Mouse (Mus musculus) heart, embryonic 12.5 days (tissue): ENCODE results near the gene Tapbp. TPM values are rescaled to one million over a fixed set of nuclear protein-coding genes. Genes with fewer than 3 reads are reported as not detected.
A peak's percentile ranks its signal among the peaks of the same experiment; 100 is the strongest.

Source experiments
- ATAC-seq: fragments of 200-750 bp; cut with Nextera tagmentation; 2 replicates; pipeline ENCODE4 v1.8.0; 2017; ENCODE audit warnings: moderate TSS enrichment, moderate library complexity; ENCODE audit not compliant: insufficient number of reproducible peaks, low FRiP score
- H3K27ac ChIP-seq: fragments of 300-500 bp; sonication (generic); 2 replicates; pipeline ENCODE4 v1.5.1; 2016; ENCODE audit warnings: mild to moderate bottlenecking, moderate library complexity; ENCODE audit not compliant: poor library complexity, severe bottlenecking
- H3K27me3 ChIP-seq: fragments of 300-500 bp; sonication (generic); replicated peaks from 2 replicates; pipeline ENCODE4 v1.6.1; 2016; ENCODE audit warnings: mild to moderate bottlenecking, moderate library complexity
- H3K36me3 ChIP-seq: fragments of 300-500 bp; sonication (generic); 2 replicates; pipeline ENCODE4 v1.6.1; 2016; ENCODE audit warnings: mild to moderate bottlenecking, moderate library complexity
- H3K4me1 ChIP-seq: fragments of 300-500 bp; sonication (generic); replicated peaks from 2 replicates; pipeline ENCODE4 v1.6.1; 2016; ENCODE audit warnings: mild to moderate bottlenecking
- H3K4me2 ChIP-seq: fragments of 300-500 bp; sonication (generic); 2 replicates; pipeline ENCODE4 v1.6.1; 2016; ENCODE audit warnings: mild to moderate bottlenecking, moderate library complexity
- H3K4me3 ChIP-seq: fragments of 300-500 bp; sonication (generic); 2 replicates; pipeline ENCODE4 v1.5.1; 2016; ENCODE audit warnings: mild to moderate bottlenecking
- H3K9ac ChIP-seq: fragments of 300-500 bp; sonication (generic); 2 replicates; pipeline ENCODE4 v1.6.1; 2016; ENCODE audit warnings: mild to moderate bottlenecking, moderate library complexity
- H3K9me3 ChIP-seq: fragments of 300-500 bp; sonication (generic); replicated peaks from 2 replicates; pipeline ENCODE4 v1.6.1; 2016; ENCODE audit warnings: mild to moderate bottlenecking, moderate library complexity
- WGBS: fragments of 180-500 bp; shearing (Covaris S2); methylation state at CpG from one replicate; pipeline ENCODE4 v1.1.7; 2016; 5-methylcytosine and 5-hydroxymethylcytosine counted together
- polyA plus RNA-seq: library from polyadenylated mRNA; unstranded; fragments of >200 nt; fragmentation: Nextera tagmentation; extraction: Ambion mirVana; gene quantifications from 2 replicates; pipeline ENCODE4 v1.2.1, GENCODE M21; 2016

The Tapbp gene
- polyA plus RNA-seq, 1 experiment from 2014 or later: 29.4 TPM

GRCm38 (mm10) chr17:33936993-33937392 lies 21.3 kb downstream of the Tapbp start:
- Histone ChIP-seq H3K4me2 (no peak overlapping the region), H3K4me3 (no peak overlapping the region), H3K27ac (no peak overlapping the region), H3K9ac (no peak overlapping the region), H3K4me1 (peaks cover 19% of the 10 kb centered on the region), H3K27me3 (no peaks in the 10 kb centered on the region), H3K36me3 (peaks cover 68% of the 10 kb centered on the region), H3K9me3 (no peaks in the 10 kb centered on the region)
- 85% methylated on average over 15 of the region's 15 CpGs for WGBS
- ATAC-seq: no peak

DNA sequence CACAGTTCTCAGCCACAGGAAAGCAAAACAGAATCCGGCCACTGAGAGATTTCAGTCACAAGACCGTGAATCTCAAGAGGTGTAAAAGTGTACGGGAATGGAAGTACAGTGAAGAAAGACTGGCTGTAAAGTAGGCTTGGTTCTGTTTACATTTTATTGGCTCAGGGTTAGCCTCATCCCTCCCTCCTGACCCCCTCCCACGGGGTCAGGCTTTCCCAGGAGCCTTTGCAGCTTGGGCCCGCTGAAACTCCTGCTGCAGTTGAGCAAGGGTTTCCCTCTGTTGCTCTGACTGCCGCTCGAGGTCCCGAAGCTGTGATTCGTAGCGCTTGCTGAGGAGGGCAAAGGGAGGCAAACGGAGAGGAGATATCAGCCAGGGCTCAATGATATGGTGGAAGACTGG lies 23.1 kb downstream of the Tapbp start:
- H3K4me2 ChIP-seq: peak overlapping the region; percentile 92
- H3K27ac ChIP-seq: no peak overlapping the region
- no peak overlapping the region for H3K9ac ChIP-seq
- WGBS: 75% methylated on average over 11 of the region's 11 CpGs
- peaks cover 19% of the 10 kb centered on the region for H3K4me1 ChIP-seq
- no peaks in the 10 kb centered on the region for H3K27me3 ChIP-seq
- H3K4me3 ChIP-seq: peak overlapping the region; percentile 2; the same call in 1 of the 2 replicates
- H3K36me3 ChIP-seq: peaks cover 62% of the 10 kb centered on the region
- H3K9me3 ChIP-seq: no peaks in the 10 kb centered on the region
- no peak for ATAC-seq

GRCm38 (mm10) chr17:33940206-33940805 lies 24.6 kb downstream of the Tapbp start, which contains the start of the genes Pfdn6 and Wdr46:
Gene Pfdn6, minus strand, starts transcription at chr17:33940343.
Gene Wdr46, plus strand, starts transcription at chr17:33940660.
- H3K9ac ChIP-seq: peak within 1 kb of the TSS; percentile 93
- H3K27me3 ChIP-seq: no peaks in the 10 kb centered on the region
- H3K4me1 ChIP-seq: peaks cover 19% of the 10 kb centered on the region
- peak within 1 kb of the TSS; percentile 82 for H3K4me3 ChIP-seq
- H3K4me2 ChIP-seq: peak within 1 kb of the TSS; percentile 92
- ATAC-seq: peak; percentile 86
- peaks cover 61% of the 10 kb centered on the region for H3K36me3 ChIP-seq
- no peaks in the 10 kb centered on the region for H3K9me3 ChIP-seq
- WGBS: under 1% methylated on average over 36 of the region's 36 CpGs
- H3K27ac ChIP-seq: no peak within 1 kb of the TSS

GRCm38 (mm10) chr17:33940981-33941380 lies 25.3 kb downstream of the Tapbp start:
- H3K27ac ChIP-seq: no peak overlapping the region
- no peak for ATAC-seq
- peak overlapping the region; percentile 82 for H3K4me3 ChIP-seq
- peaks cover 19% of the 10 kb centered on the region for H3K4me1 ChIP-seq
- no peaks in the 10 kb centered on the region for H3K9me3 ChIP-seq
- H3K9ac ChIP-seq: peak overlapping the region; percentile 93
- WGBS: 2% methylated on average over 26 of the region's 26 CpGs
- no peaks in the 10 kb centered on the region for H3K27me3 ChIP-seq
- H3K4me2 ChIP-seq: peak overlapping the region; percentile 92
- peaks cover 60% of the 10 kb centered on the region for H3K36me3 ChIP-seq

- 47% methylated on average over 19 of the region's 19 CpGs for WGBS
- Histone ChIP-seq H3K9ac (peak overlapping the region; percentile 93), H3K27me3 (no peaks in the 10 kb centered on the region), H3K9me3 (no peaks in the 10 kb centered on the region), H3K4me2 (peak overlapping the region; percentile 92), H3K4me1 (peaks cover 19% of the 10 kb centered on the region), H3K27ac (no peak overlapping the region), H3K36me3 (peaks cover 61% of the 10 kb centered on the region), H3K4me3 (peak overlapping the region; percentile 82)
- ATAC-seq: no peak
These were observed 25.7 kb downstream of the Tapbp start for GRCm38 (mm10) chr17:33941381-33941780.

DNA sequence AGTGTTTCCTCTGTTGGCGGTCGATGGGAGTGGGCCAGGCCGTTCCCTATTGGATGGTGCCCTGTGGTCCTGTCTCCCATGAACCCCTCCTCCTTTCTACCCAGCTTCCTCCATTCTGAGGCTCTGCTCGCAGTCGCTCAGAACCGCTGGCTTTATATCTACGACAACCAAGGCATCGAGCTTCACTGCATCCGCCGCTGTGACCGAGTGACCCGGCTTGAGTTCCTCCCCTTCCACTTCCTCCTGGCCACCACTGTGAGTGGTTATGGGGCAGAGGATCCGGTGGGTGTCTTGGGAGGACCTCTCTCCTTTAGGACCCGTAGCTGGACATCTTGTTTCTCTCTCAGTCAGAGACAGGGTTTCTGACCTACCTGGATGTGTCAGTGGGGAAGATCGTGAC lies 27.8 kb downstream of the Tapbp start:
- Histone ChIP-seq H3K36me3 (peaks cover 53% of the 10 kb centered on the region), H3K4me2 (no peak overlapping the region), H3K4me3 (no peak overlapping the region), H3K4me1 (peaks cover 19% of the 10 kb centered on the region), H3K27me3 (no peaks in the 10 kb centered on the region), H3K9ac (no peak overlapping the region), H3K27ac (no peak overlapping the region), H3K9me3 (no peaks in the 10 kb centered on the region)
- 95% methylated on average over 15 of the region's 15 CpGs for WGBS
- no peak for ATAC-seq

DNA sequence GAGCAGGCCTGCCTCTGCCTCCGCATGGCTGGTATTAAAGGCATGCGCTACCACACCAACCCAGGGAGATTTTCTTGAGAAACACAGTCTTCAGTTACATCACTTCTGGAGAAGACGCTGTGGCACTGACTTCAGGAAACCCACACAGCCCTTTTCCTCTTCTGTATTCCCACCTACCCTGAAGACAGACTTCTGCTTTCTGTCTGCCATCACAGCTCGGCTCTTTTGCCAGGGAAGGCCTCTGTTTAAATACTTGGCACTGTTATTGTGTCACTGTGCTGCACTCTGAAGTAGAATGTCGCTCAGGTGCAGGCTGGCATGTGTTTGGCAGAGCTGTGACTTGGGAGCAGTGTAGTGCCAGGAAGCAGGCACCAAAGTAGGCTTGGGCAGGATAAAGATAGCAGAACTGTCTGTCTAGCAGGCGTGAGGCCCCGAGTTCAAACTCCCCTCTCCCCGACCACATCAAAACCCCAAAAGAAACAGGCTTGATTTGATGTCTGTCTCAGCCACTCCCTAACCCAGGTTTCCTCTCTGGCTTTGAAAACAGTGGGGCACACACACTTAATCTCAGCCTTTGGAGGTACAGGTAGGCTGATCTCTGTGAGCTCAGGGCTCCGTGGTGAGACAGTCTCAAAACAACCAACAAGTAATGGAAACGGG lies 31.9 kb downstream of the Tapbp start:
- Histone ChIP-seq H3K27me3 (no peaks in the 10 kb centered on the region), H3K9me3 (no peaks in the 10 kb centered on the region), H3K27ac (no peak overlapping the region), H3K36me3 (peaks cover 68% of the 10 kb centered on the region), H3K4me3 (no peak overlapping the region), H3K4me2 (no peak overlapping the region), H3K9ac (no peak overlapping the region), H3K4me1 (peaks cover 29% of the 10 kb centered on the region)
- no peak for ATAC-seq
- WGBS: 86% methylated on average over 10 of the region's 10 CpGs

DNA sequence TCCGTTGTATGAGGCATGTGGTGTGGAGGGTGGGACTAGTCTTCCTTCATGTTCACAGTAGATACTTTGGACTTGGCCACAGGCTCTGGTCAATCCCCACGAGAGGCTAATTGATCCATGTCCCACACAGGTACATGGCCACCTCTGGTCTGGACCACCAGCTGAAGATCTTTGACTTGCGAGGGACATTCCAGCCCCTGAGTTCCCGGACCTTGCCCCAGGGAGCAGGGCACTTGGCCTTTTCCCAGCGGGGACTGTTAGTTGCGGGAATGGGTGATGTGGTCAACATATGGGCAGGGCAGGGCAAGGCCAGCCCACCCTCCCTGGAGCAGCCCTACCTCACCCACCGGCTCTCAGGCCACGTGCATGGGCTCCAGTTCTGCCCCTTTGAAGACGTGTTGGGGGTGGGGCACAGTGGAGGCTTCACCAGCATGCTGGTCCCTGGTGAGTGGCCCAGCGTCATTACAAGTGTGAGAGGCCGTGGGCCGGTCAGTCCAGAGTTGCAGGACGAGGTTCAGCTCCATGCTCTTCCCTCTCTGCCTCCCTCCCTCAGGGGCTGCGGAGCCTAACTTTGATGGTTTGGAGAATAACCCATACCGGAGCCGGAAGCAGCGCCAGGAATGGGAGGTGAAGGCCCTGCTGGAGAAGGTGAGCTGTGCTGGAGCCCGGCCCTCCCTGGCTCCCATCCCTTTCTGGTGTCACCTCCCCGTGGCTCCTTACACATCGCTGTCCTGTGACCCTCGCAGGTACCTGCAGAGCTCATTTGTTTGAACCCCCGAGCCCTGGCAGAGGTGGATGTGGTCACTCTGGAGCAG lies 32.6 kb downstream of the Tapbp start:
- H3K27ac ChIP-seq: no peak overlapping the region
- 90% methylated on average over 22 of the region's 22 CpGs for WGBS
- no peak overlapping the region for H3K4me3 ChIP-seq
- no peak for ATAC-seq
- no peak overlapping the region for H3K9ac ChIP-seq
- H3K4me1 ChIP-seq: peaks cover 36% of the 10 kb centered on the region
- H3K9me3 ChIP-seq: no peaks in the 10 kb centered on the region
- H3K4me2 ChIP-seq: no peak overlapping the region
- peaks cover 70% of the 10 kb centered on the region for H3K36me3 ChIP-seq
- no peaks in the 10 kb centered on the region for H3K27me3 ChIP-seq

- Histone ChIP-seq H3K36me3 (peaks cover 71% of the 10 kb centered on the region), H3K9ac (no peak overlapping the region), H3K9me3 (no peaks in the 10 kb centered on the region), H3K27ac (no peak overlapping the region), H3K4me2 (no peak overlapping the region), H3K27me3 (no peaks in the 10 kb centered on the region), H3K4me3 (no peak overlapping the region), H3K4me1 (peaks cover 44% of the 10 kb centered on the region)
- no peak for ATAC-seq
- 87% methylated on average over 19 of the region's 19 CpGs for WGBS
These were observed 33.3 kb downstream of the Tapbp start for GRCm38 (mm10) chr17:33948905-33949537.

- H3K27me3 ChIP-seq: no peaks in the 10 kb centered on the region
- H3K9me3 ChIP-seq: no peaks in the 10 kb centered on the region
- peak overlapping the region; percentile 88; the same call in 1 of the 2 replicates for H3K27ac ChIP-seq
- no peak for ATAC-seq
- peaks cover 51% of the 10 kb centered on the region for H3K4me1 ChIP-seq
- peaks cover 67% of the 10 kb centered on the region for H3K36me3 ChIP-seq
- WGBS: 74% methylated on average over 10 of the region's 10 CpGs
- peak overlapping the region; percentile 71 for H3K9ac ChIP-seq
- peak overlapping the region; percentile 55 for H3K4me3 ChIP-seq
- H3K4me2 ChIP-seq: peak overlapping the region; percentile 91
These were observed 34.5 kb downstream of the Tapbp start for GRCm38 (mm10) chr17:33950131-33950625.
